Mouse (Mus musculus) activated CD4-positive, CD25-positive, alpha-beta regulatory T cell, adult 4 months (primary cell): ENCODE data around the gene Tial1. TPM values are rescaled to one million over a fixed set of nuclear protein-coding genes. Genes with fewer than 3 reads are reported as not detected.

Experiments used
- ATAC-seq: one replicate; pipeline ENCODE4 v1.8.0; 2017
- polyA plus RNA-seq, 2 experiments: library from polyadenylated mRNA; unstranded; fragments of 100-300 nt; shearing (Covaris generic); gene quantifications; one replicate each; pipeline ENCODE4 v1.2.1; 2017

Gene Tial1
- polyA plus RNA-seq, 2 experiments from 2014 or later = 22.6 to 37.2 TPM

GRCm38 (mm10) chr7:128414433-128414832, 47.1 kb downstream of the Tial1 start:
- no peak for ATAC-seq

DNA sequence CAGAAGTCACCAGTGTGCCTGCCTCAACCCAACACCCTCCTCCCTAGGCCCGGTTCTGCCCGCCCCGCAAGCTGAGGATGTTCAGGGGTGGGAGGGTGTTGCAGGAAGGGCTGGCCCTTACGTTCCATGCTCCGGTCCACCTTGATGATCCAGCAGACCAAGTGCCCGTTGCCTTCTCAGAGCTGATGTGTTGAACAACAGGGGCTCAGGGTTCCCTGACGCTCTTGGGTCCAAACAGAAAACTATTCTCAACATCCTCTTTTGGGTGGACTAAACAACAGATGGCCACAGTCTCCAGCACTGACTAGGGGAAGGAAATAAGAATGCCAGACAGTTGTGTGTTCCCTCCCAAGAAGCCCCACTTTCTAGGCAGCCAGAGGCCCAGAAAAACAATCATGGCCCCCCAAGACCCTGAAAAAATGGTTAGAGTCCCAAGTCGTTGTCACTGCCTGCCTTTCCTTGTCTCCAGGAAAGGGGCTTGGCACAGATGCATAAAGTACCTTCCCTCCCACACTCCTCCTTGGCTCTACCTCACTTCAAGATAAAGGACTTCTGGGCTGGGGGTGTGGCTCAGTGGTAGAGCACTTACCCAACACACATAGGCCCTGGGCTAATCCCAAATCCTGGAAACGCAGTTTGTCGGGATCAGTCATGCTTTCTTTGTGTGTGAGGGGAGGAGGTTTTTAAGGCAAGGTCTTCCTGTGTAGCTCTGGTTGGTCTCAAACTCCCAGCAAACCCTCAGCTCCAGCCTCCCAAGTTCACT, 49.3 kb downstream of the Tial1 start:
- ATAC-seq = no peak

DNA sequence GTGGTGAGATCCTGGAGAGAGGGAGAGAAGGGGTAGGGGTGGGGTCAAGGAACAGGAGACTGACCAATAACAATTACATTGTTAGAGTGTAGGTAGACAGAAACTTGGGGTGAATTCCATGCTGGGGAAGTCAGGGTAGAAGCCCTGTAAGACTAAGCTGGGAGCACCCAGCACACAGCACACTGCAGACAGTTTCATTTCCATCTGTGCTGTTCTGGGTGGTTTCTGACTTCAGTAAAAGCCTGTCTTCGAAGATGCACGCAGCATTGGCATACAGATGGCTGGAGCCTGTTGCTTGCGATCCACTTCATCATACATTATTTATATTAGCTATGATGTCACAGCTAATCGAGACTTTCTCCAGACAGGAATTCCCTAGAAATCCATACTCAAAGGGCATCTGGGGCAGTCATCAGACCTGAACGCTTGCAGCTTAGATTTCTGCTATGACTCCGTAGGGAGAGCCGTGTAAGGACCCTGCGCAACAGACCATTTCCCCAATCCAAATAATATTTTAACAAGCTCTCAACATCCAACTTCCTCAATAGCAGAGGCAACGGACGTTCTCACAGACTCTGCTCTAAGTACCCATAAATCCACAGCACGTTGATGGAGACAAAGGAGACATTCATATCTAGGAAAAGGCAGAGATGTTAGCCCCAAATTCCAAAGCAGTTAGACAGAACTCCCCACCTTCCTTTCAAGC, 50.7 kb downstream of the Tial1 start:
- no peak for ATAC-seq

GRCm38 (mm10) chr7:128408265-128408664, 53.3 kb downstream of the Tial1 start:
- ATAC-seq = no peak

GRCm38 (mm10) chr7:128403988-128404387, 57.5 kb downstream of the Tial1 start:
- no peak for ATAC-seq

- no peak for ATAC-seq
These were observed 57.9 kb downstream of the Tial1 start for GRCm38 (mm10) chr7:128403586-128403985.

- ATAC-seq = no peak
These were observed 58.4 kb downstream of the Tial1 start for GRCm38 (mm10) chr7:128403128-128403527.

GRCm38 (mm10) chr7:128402577-128402976, 58.9 kb downstream of the Tial1 start:
- no peak for ATAC-seq

GRCm38 (mm10) chr7:128398664-128399063, 62.9 kb downstream of the Tial1 start:
- peak; percentile 60 for ATAC-seq

DNA sequence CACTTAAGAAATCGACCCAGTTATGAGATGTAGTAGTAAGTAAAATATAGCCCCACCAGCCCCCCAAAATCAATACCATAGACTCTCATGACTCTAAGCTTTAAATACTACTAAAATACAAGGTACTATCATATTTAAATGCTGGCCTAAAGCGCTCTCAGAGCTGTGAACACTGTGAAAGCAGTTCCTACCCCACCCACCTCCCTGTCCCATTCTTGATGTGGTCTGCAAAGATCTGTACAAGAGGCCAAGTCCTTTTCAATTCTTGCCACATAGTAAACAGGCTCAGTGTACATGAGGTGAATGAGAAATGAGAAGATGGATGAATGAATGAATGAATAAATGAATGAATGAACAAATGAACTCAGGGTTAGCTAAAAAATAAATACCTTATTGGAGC, 64.5 kb downstream of the Tial1 start:
- ATAC-seq = no peak

DNA sequence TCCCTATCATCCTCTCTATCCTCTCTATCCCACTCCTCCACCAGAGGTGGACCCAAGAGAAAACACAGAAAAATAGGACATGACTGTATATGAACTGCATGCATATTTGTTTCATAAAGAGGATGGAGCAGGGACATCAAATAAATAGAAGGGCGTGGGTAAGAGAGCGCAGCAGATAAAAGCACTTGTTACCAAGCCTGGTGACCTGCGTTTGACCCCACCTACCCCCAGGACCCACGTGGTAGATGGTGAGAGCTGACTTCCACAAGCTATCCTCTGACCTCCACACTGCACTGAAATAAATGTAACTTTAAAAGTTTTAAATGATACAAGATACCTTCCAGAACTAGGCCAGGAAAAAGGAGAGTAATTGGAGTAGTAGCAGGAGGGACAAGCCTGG, 67.8 kb downstream of the Tial1 start:
- ATAC-seq = no peak

DNA sequence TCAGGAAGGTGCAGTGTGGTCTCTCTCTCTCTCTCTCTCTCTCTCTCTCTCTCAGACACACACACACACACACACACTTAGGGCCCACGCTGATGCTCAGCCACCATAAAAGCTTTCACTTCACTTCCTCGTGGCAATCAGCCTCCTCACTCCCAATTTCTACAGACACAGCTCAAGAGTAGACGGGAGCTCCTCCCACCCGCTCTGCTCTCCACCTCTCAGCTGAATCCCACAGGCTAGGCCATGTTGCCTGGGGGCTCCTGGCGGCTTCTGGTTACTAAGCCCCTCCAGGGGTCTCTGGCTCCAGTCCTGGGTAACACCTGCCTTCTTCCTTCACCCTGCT, 68.6 kb downstream of the Tial1 start:
- ATAC-seq = no peak

DNA sequence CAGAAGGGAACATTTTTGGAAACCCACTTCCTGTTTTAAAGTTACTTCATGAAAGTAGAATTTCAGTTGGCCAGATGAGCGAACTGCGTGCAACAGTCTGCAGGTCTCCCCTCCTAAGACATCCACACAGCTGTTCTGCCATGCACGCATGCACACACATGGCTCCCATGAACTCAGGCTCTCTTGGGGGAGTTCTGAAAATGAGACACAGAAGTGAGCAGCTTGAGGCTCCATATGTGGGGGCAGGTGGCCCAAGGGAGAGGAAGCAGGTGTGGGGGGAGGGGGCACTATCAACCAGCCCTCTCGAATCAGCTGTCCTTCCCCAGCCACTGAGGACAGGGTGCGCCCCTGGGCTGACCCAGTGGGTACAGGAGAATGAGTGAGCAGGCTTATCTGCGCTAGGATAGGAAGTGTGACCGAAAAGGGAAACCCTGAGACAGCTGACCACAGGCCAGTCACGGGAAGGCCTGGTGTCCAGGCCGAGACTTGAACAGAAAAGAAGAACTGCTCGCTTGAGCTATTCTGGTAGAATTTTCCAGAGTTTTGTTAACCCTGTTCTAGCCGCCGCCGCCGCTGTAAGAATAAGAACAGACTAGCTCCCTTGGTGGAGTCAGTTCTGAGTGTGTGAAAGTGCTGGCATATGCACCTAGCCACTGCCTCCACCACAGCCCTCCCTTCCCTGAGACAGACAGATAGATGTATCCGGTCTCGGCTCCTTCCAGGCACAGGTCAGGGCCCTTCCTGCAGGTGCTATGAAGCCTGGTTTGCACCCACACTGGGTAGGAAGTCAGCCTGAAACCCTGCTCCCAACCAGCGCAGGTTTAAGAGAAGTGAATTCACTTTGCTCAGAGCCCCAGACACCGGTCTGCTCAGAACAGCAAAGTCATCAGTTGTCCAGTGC, 69.2 kb downstream of the Tial1 start:
- peak; percentile 92 for ATAC-seq

GRCm38 (mm10) chr7:128391267-128392057, 70.1 kb downstream of the Tial1 start:
- ATAC-seq = no peak

Other genes with a start within 250 kb of the Tial1 start
- gene Armc5, start 224.4 kb downstream of the Tial1 start, polyA plus RNA-seq = 1 to 10 TPM; 3.9 to 5.6 TPM
- 1 to 10 TPM; 4.0 to 5.8 TPM for gene 9130023H24Rik, start 223.7 kb downstream of the Tial1 start, polyA plus RNA-seq
- under 1 TPM in 1 of 2 experiments, not detected in 1; 0.59 TPM for gene Tgfb1i1, start 214.9 kb downstream of the Tial1 start, polyA plus RNA-seq
- not detected for gene Slc5a2, start 196.1 kb downstream of the Tial1 start, polyA plus RNA-seq
- gene BC017158, start 163.5 kb downstream of the Tial1 start, polyA plus RNA-seq = 10 to 100 TPM in 1 of 2 experiments, 1 to 10 TPM in 1; 7.8 to 10.1 TPM
- gene Rgs10, start 43.0 kb downstream of the Tial1 start, polyA plus RNA-seq = 100 to 1,000 TPM; 294 to 357 TPM
- 10 to 100 TPM in 1 of 2 experiments, 1 to 10 TPM in 1; 5.8 to 13.0 TPM for gene Bag3, start 61.9 kb upstream of the Tial1 start, polyA plus RNA-seq
- 10 to 100 TPM; 46.7 to 50.3 TPM for gene Inpp5f, start 149.6 kb upstream of the Tial1 start, polyA plus RNA-seq